ENCODE assay signal across 14 mouse cellular contexts in genomic region chr8:128282802-128283201, GRCm38 (mm10).
"Had no signal": no experiment of that assay in that cellular context is flagged by ENCODE, and none has a peak within 500 bp of the region (broad histone marks: within the 10 kb centered on the region; RNA-seq: fewer than 3 reads in every experiment).

No protein-coding gene starts in this region.

- H3K9ac ChIP-seq: lung, embryonic 14.5 days; midbrain, embryonic 12.5 days; neural tube, embryonic 12.5 days had no signal

- H3K27ac ChIP-seq: midbrain, embryonic 10.5 days; midbrain, embryonic 12.5 days; neural tube, embryonic 12.5 days had no signal

- ATAC-seq: midbrain, embryonic 16.5 days had no signal

- H3K9me3 ChIP-seq: midbrain, embryonic 10.5 days; midbrain, embryonic 12.5 days; neural tube, embryonic 12.5 days had no signal

- H3K4me1 ChIP-seq: midbrain, embryonic 10.5 days; midbrain, embryonic 12.5 days; neural tube, embryonic 12.5 days had no signal

- H3K4me2 ChIP-seq: lung, embryonic 14.5 days; midbrain, embryonic 12.5 days; neural tube, embryonic 12.5 days had no signal

- H3K27me3 ChIP-seq: midbrain, embryonic 12.5 days; neural tube, embryonic 12.5 days had no signal

- H3K4me3 ChIP-seq: midbrain, embryonic 10.5 days; midbrain, embryonic 12.5 days; neural tube, embryonic 12.5 days had no signal

- H3K36me3 ChIP-seq: midbrain, embryonic 10.5 days; midbrain, embryonic 12.5 days; neural tube, embryonic 12.5 days had no signal

- DNase-seq: lung, adult 18-20 months; lung, embryonic 14.5 days; lung, postnatal 10 days; lung, postnatal 4 days; midbrain, embryonic 14.5 days; right cerebral cortex, postnatal 14 days; spleen, adult 18-20 months; thymus, adult 18-20 months; thymus, postnatal 14 days; thymus, postnatal 36 days had no signal
